Mouse (Mus musculus) lung, postnatal 36 days (tissue): ENCODE data around the gene Spag8.

Experiments
- DNase-seq: peaks from one replicate; pipeline ENCODE4 v3.0.0; 2022; ENCODE audit warnings: mixed read lengths

The Spag8 gene

DNA sequence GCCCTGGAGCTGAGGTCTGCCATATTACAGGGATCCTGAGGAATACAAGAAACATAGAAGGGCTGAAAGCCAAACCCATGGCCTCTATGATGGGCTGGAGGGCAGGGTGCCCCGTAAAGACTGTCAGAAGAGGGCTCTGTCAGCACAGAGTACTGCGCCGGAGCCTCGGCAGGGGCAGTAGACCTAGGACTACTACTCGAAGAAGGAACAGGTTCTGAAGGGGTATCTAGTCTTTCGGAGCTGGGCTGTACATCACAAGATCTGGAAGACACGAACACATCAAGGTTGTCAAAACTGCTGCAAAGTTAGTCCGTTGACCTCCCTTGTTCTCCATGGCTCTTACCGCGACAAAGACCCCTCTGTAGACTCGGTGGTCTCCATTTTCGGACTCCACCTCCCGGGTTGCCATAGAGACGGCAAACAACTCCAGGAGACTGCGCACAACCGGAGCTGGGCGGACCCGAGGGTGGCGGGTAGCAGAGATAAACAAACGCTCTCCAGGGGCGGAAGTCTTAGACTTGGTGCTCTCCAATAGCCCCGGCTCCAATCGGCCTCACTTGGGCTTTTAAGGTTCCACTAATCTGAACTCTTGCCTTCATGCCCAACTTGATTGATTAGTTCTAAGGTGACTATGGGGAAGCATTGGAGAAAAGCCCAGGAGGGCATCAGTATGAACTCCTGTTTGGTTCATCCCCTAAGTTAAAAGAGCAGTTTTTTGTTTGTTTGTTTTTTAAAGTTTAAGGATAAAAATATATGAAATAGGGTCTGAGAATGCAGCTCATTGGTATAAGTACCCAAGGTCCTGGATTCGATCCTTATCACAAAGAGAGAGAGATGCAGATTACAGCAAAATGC is at the start of gene Spag8:
Gene Spag8 (minus strand): TSS at position 434 of the 855 bp plus-strand sequence.
- peak; percentile 78 for DNase-seq

DNA sequence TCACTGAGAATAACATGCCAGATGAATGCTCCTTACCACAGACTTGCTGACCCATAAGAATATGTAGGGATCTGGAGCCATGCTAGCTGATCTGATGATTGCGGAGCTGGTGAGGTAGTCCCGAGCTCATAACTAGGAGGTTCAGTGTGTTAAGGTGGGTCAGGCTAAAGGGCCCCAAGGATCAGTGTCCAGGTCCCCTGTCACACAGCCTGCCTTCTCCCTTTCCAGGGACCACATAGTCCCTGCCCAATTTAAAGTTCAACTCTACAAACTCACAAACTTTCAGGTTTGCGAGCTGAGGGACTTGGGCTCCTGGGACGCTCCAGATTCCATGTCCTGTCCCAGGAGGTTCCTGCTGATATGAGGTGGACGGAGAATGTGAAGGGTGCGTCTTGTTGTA is 47.3 kb upstream of the Spag8 start, which contains the start of gene Olfr70:
Gene Olfr70 (minus strand): TSS at position 101 of the 400 bp plus-strand sequence.
- DNase-seq: no peak

DNA sequence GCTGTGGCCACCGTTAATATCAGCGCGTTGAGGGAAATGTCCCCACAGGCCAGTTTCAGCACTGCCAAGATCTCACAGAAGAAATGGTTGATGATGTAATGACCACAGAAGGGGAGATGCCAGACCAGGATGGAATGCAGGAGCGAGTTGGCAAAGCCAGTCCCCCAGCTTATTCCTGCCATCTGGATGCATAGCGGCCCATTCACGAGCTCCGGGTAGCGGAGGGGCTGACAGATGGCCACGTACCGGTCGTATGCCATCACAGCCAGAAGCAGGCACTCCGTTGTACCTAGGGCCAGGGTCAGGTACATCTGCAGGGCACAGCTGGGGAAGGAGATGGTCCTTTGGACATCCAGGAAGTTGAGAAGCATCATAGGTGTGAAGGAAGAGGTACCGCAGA is 43.2 kb upstream of the Spag8 start:
- no peak for DNase-seq

DNA sequence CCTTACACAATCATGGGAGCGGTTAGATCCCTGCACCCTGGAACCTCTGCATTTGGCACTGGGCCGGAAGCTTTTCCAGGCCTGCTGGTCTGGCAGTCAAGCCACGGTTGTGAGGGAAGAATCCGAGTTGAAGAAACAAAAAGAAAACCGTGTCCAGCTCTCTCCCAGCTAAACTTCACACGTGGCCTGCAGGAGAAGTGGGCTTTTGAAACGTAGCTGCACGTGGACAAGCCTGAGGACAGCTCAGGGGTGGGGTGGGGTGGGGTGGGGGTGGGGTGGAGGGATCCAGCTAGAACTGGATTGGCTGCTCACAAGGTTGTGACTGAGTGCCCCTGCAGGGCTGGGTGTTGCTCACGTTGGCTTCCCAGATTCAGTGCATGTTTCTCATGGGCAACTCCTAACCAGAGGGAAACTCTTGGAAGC is 41.9 kb upstream of the Spag8 start:
- peak; percentile 83 for DNase-seq

DNA sequence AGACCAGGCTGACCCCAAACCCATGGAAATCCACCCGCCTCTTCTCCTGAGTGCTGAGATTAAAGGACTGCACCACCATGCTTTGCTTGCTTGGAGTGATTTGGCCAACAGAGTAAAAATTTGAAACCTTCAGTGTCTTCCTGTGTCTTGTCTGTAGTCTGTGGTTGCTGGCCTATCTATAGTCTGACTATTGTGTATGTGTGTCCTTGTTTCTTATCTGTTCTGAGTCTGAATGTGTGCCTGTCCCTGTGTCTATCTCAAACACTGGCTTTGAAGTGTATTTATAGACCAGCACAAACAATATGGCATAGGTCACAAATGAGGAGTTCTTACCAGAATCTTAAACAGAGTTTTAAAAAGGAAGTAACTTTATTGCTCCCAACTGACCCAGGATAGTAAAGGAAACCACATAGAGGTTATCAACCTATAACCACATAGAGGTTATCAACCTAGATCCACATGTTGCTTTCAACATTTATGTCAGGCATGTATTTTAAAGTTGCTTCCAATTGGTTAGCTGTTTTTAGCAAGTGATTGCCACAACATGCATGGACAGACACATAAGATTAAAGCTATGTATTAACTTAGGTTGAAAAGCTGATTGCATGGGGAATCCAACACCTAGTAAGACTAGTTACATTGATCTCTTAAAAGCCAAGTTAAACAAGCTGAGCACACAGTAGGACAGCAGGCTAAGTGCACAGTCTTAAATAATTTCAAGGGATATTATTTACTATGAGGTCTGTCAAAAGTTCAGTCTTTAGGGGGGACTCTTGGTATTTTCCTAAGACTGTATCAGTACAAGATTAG is 41.2 kb upstream of the Spag8 start:
- DNase-seq: no peak

DNA sequence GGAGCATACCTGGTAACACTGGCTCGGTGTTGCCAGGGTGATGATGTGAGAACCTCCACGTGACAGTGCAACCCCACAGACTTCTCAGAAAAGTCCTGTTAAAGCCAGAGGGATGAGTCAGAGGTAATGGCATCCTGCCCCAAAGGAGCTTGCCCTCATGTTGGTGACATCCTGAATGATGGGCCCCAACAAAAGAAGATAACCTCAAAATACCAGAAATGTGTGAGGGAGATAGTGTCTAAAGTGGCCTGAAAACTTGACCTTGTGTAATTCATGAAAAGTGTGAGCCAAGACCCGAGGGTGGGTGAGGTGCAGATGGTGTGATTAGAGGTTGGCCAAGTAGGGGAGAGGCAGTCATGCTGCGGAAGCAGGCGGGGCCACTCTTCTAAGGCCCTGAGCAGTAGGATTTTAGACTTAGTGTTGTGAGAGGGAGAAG is 40.4 kb upstream of the Spag8 start:
- DNase-seq: peak; percentile 71

DNA sequence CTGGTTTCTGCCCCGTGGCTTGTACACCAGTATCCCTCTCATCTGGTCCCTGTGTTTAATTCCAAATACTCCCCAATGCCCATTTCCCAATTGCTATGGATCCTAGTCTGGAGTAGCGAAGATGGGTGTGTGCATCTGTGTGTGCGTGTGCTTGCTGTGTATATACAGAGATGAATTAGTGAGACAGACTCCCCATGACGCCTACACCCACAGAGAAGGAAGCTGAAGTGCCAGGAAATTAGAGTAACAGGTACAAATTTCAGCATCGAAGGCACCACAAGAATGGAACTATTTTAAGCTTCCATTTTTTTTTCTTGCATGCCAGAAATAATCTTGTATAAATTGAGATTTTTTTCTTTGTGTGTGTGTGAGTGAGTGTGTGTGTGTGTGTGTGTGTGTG is 37.6 kb upstream of the Spag8 start:
- DNase-seq: no peak

DNA sequence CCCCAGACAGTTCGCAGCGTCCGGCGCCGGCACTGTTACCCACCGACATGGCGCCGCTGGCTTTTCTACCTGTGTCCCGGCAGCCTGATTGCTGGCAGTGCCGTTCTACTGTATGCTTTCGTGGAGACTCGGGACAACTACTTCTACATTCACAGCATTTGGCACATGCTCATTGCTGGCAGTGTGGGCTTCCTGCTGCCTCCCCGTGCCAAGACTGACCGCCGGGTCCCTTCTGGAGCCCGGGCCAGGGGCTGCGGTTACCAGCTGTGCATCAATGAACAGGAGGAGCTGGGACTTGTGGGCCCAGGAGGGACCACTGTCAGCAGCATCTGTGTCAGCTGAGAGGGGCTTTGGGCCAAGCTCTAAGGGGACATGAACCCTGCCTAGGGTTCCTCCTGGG is 36.6 kb upstream of the Spag8 start:
- no peak for DNase-seq

DNA sequence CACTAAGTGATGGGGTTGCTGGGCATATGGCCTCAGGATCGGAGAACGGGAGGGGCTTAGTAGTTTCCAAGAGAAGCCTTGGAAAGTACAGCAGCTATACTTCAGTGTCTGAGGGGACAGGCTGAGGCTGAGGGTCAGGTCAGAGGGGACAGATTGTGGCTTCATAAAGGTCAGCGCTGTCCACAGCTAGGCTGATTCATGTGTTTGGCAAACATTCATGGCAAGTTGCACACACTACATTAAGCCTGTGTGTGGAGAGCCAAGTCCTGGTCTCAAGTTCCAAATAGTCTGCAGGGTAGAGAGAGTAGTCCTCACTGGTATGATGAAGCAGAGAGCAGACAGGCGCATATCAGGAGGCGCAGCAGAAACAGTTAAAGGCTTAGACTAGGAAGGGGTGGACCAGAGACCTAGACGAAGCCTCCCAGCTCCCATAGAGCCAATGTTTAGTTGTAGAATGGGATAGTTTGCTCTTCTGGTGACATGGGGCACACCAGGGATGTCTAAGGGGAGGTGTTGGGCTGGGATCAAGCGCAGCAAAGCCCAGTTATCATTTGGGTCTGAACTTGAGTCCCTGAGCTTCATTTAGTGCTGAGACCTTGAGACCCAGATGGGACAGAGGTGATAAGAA is 26.1 kb upstream of the Spag8 start:
- peak; percentile 43 for DNase-seq

DNA sequence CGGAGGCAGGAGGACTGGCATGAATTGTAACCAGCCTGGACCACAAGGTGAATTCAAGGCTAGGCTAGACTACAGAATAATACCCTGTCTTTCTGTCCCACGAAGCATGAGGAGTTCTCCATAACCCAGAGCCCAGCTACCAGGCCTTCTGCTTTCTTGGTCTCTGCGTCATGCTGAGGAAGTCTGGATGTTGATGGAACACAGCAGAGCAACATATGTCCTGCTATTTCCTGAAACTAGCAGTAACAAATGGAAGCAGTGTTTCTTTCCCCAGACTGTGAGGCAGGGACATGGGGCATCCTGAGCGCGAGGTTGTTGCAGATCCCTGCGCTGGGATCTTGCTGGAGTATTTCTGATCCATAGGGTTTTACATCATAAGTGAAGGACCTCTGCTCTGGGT is 25.1 kb upstream of the Spag8 start:
- DNase-seq: no peak

DNA sequence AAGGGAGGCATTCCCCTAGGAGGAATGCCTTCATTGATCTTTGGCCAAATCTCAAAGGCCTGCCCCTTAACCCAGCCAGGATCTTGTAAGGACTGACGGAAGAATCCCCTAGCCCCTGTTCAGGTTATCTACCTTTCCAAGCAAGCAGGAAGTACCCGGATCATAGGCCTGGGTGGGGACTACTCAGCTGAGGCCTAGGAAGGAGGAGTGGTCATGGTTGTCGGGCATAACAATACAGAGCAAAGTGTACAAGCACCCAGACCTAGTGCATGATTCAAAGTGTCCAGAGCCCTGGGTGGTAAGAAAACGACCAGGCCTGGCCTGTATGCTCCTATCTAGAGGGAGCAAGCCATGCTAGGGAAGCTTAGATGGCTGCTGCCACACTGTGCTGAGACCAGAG is 22.2 kb upstream of the Spag8 start:
- DNase-seq: no peak

DNA sequence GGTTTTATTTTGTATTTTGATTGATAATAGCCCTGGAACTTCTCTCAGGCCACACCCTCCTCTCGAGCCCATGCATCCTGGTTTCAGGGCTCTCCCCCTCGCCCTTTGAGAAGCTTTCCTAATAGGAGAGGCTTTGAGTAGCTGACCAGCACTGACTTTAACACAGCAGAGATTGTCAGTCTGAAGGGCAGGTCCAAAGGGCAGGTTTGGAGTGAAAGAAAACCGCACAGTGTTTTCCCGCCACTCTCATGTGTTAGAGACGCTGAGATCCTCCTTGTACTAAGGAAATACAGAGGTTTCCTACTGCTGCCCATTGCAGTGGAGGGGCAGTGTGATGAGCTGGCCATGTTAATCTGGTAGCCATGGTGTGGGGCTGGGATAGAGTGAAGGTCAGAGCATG is 21.6 kb upstream of the Spag8 start:
- DNase-seq: no peak

DNA sequence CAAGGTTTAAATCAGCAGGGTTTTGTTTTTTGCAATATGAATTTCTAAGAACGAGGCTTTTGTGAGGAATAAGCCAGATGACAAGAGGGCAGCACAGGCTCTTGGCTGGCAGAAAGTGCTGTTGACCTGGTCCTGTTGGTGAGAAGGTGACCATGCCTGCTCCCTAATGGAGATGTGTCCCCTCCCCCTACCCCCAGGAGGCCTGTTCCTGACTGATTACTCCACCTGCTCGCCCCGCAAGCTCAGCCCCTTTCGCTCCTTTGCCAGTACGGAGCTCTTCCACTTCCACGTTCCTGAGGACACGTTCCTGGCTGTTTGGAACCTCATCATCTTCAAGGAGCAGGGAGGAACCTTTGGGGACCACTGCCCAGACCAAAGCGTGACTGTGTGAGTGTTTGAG is 20.3 kb upstream of the Spag8 start:
- DNase-seq: peak; percentile 31

DNA sequence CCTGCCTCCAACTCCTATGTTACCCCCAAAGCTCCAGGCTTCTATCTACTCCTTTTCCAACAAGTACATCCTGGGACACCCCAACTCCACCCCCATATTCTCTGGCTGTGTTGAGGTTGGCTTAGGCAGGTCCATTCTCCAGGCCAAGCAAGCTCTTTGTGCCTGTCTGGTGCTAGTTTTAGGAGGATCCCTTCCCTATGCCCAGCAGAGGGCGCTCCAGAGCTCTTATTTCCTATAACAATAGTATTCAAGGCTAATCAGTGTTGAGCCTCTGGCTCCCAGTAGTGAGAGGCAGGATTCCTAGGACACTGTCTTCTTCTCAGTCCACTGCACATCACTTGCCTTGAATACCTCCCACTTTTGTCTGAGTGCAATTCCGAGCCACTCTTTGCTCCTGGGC is 18.7 kb upstream of the Spag8 start:
- peak; percentile 96 for DNase-seq

DNA sequence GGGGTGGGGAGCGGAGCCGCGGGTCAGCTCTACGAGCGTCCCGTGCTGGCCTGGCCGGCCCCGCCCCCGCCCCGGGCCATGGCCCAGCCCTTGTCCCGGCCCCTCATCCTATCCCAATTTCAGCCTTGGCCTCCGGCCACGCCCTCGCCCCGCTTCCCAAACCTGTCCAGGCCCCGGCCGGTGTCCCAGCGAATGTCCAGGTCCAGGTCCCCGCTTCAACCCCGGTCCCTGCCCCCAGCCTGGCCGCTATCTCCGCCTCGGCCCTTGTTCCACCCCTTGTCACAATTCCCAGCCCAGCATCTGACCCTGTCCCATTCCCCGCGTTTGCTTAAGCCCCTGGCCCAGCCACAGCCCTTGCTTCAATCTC is 16.0 kb upstream of the Spag8 start:
- DNase-seq: peak; percentile 82

DNA sequence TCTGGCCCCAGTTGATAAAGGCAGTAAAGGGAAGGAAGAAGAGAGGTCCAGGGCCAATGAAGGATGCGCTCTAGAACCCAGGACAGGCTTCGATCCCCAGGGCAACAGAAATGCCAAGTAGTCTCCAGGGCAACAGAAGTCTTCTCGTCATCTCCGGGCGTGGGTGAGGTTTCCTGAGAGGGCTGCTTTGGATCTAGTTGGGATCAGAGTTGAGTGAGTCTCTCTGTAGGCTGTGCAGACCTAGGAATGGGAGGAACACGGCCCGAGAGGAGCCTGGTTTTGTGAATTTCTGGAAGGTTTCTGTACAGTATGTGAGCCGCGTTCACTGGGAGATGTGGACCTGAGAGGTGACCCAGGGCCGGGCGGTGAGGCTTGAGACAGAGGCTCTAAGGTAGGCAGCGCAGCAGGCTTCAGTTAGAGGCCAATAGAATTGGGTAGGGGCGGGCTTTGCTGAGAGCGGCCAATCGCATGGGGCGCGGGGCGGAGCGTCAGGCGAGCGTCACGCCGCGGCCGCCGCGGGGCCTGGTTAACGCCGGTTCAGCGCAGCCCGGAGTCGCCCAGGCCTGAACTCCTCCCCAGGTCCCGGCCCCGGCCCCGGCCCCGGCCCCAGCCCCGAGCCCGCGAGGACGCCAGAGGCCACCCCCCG is 15.5 kb upstream of the Spag8 start, which contains the start of the genes Tmem8b and Fam221b:
Gene Tmem8b (plus strand): TSS at position 190 of the 646 bp plus-strand sequence.
Gene Fam221b (minus strand): TSS at position 364 of the 646 bp plus-strand sequence.
- peak; percentile 94 for DNase-seq

DNA sequence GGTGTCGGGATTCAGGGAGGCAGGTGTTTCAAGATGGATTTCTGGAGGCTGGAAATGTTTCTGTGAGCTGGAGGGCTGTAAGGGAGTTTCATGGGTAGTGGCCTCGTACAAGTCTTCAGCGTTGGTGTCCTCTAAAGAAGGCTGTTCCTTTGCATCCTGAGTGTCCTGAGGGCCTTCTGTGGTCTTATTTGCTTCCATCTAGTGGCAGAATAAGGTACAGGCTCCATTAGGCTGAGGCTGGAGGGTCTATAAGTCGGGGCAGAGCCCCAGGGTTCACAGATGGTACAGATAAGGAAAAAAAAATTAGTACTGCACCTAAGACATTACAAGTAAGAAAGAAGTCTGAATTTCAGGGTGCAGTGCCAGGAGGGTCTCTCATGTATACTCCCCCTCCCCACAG is 13.0 kb upstream of the Spag8 start:
- peak; percentile 41 for DNase-seq

DNA sequence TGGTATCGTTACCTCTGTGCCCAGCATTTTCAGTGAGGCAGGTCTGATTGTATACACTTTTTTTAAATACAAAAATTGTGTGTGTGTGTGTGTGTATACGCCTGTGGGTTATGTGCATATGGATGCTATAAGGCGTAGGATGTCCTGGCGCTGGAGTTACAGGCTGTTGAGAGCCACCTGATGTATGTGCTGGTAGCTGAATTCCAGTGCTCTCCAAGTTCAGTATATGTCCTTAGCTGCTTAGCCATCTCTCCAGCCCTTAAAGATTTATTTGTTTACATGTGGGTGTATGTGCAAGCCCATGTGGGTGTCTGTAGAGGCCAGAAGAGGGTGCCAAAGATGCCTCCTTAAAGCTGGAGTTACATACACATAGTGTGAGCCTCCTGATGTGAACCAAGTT is 3.8 kb upstream of the Spag8 start:
- no peak for DNase-seq

DNA sequence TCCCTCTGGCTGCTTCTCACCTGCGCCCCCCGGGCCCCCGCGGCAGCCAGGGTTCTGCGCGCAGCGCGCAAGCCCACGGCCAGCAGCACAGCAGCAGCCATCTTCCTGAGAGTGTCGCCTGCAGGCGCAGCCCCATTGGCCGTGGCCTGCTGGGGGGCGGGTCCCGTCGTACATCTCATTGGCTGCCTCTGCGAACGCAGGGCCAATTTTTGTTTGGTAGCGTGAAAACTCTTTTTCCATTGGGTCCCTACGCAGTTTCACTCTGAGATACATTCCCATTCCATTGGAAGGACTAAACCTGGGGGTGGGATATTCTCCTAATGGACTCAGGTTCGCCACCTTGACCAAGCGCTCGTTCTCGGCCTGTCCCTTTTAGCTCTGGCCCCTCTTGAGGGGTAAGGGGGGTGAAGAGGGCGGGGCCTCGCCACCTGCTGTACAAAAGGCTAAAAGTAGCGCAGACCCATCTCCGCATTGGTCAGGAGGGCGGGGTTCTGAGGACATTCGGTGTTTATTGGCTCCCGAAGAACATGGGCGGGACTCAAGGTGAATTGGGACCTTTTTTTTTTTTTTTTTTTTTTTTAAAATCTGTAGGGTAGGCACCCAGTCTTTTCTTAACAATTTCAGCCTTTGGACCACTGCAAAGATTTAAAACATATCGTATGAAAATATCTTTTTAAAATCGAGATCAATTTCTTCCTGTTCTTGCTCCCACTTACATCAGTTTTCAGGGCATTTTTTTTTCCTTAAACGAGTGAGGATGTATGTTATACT is 3.1 kb upstream of the Spag8 start, which contains the start of gene Hint2:
Gene Hint2 (minus strand): TSS at position 128 of the 771 bp plus-strand sequence.
- peak; percentile 98 for DNase-seq

DNA sequence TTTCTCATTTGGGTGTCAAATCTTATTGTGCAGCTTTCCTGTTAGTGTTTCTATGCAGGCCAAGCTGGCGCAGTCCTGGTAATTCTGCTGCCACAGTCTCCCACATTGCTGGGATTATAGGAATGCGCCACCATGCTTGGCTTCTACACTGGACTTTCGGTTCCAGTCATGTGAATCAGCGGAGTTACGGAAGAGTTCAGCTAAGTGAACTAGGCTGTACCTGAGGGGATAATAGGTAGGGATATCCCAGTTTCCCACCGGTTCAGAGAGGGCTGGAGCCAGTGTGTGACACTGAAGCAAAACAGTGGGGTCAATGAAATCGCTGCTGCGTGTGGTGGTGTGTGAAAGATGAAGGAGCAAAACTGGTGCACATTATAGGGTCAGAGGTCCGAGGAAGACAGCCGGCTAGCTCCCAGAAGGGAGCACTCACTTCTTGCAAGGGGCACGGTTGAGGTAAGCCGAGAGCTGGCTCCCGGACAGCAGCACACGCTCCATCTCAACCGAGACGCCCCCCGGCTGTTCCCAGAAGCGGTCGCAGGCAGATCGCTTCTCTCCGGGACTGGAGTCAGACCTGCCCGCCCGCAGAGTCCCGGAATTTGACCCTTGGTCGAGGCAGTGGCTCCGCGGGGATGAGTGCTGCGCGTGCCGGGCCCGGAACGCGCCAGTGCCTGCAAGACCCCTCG is 2.4 kb upstream of the Spag8 start:
- DNase-seq: no peak

DNA sequence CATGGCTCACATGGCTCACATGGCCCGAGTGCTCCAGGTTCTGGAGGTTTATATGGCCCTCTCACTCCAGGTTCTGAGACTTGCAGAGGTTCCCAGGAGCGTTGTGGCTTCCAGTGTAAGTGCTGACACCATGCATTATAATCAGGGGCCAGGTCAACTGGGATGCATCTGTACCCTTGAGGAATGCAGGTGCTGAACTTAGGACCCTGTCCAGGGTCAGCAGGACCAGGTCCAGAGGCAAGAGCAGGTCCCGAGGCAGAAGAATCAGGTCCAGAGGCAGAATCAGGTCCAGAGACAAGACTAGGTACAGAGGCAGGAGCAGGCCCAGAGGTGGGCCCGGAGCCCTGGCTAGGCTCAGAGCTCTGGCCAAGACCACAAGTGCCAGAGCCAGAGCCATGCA is 668 bp downstream of the Spag8 start:
- no peak for DNase-seq
